Mouse (Mus musculus): Measurements from ENCODE around the gene Gm17409. TPM values are rescaled to one million over a fixed set of nuclear protein-coding genes. Genes with fewer than 3 reads are reported as not detected.

The Gm17409 gene
- not detected in 2 replicates for polyA plus RNA-seq (2012; rRNA removed)

GRCm38 (mm10) chr2:58469816-58470215 is at the start of gene Gm17409:
Gene Gm17409 (plus strand): TSS chr2:58470116.
- no peak for DNase-seq (ENCODE audit: low spot score)

GRCm38 (mm10) chr2:58423319-58423718 is 46.6 kb upstream of the Gm17409 start:
- DNase-seq (ENCODE audit: low spot score), result no peak

- DNase-seq (ENCODE audit: low spot score), result no peak
Observed at GRCm38 (mm10) chr2:58425436-58426004, 44.4 kb upstream of the Gm17409 start.

- DNase-seq (ENCODE audit: low spot score), result no peak
Observed at GRCm38 (mm10) chr2:58432211-58432610, 37.7 kb upstream of the Gm17409 start.

- DNase-seq (ENCODE audit: low spot score), result no peak
Observed at GRCm38 (mm10) chr2:58433317-58433716, 36.6 kb upstream of the Gm17409 start.

GRCm38 (mm10) chr2:58434438-58434837 is 35.5 kb upstream of the Gm17409 start:
- no peak for DNase-seq (ENCODE audit: low spot score)

- no peak for DNase-seq (ENCODE audit: low spot score)
Observed at GRCm38 (mm10) chr2:58435507-58435906, 34.4 kb upstream of the Gm17409 start.

GRCm38 (mm10) chr2:58436911-58437310 is 33.0 kb upstream of the Gm17409 start:
- no peak for DNase-seq (ENCODE audit: low spot score)

- DNase-seq (ENCODE audit: low spot score), result no peak
Observed at GRCm38 (mm10) chr2:58443163-58443562, 26.8 kb upstream of the Gm17409 start.

- no peak for DNase-seq (ENCODE audit: low spot score)
Observed at GRCm38 (mm10) chr2:58447001-58447400, 22.9 kb upstream of the Gm17409 start.

GRCm38 (mm10) chr2:58454095-58454865 is 15.6 kb upstream of the Gm17409 start:
- DNase-seq (ENCODE audit: low spot score), result no peak

- DNase-seq (ENCODE audit: low spot score), result no peak
Observed at GRCm38 (mm10) chr2:58456843-58457487, 13.0 kb upstream of the Gm17409 start.

- DNase-seq (ENCODE audit: low spot score), result no peak
Observed at GRCm38 (mm10) chr2:58457488-58457865, 12.4 kb upstream of the Gm17409 start.

GRCm38 (mm10) chr2:58458820-58459371 is 11.0 kb upstream of the Gm17409 start:
- no peak for DNase-seq (ENCODE audit: low spot score)

GRCm38 (mm10) chr2:58470290-58470689 is 374 bp downstream of the Gm17409 start:
- no peak for DNase-seq (ENCODE audit: low spot score)

GRCm38 (mm10) chr2:58475578-58475977 is 5.7 kb downstream of the Gm17409 start:
- no peak for DNase-seq (ENCODE audit: low spot score)

GRCm38 (mm10) chr2:58476956-58477715 is 7.2 kb downstream of the Gm17409 start:
- no peak for DNase-seq (ENCODE audit: low spot score)

- DNase-seq (ENCODE audit: low spot score), result no peak
Observed at GRCm38 (mm10) chr2:58478144-58478543, 8.2 kb downstream of the Gm17409 start.

- no peak for DNase-seq (ENCODE audit: low spot score)
Observed at GRCm38 (mm10) chr2:58479536-58479935, 9.6 kb downstream of the Gm17409 start.

- DNase-seq (ENCODE audit: low spot score), result no peak
Observed at GRCm38 (mm10) chr2:58480764-58481163, 10.8 kb downstream of the Gm17409 start.

- no peak for DNase-seq (ENCODE audit: low spot score)
Observed at GRCm38 (mm10) chr2:58481450-58482100, 11.7 kb downstream of the Gm17409 start.
